Mouse (Mus musculus) megakaryocyte progenitor cell, adult 5-6 weeks (primary cell): Measurements from ENCODE around the gene Plk1. TPM values are rescaled to one million over a fixed set of nuclear protein-coding genes. Genes with fewer than 3 reads are reported as not detected.
A peak's percentile ranks its signal among the peaks of the same experiment; 100 is the strongest.

Experiments used
- ATAC-seq: replicated peaks from 2 replicates; pipeline ENCODE4 v1.8.0; 2016; ENCODE audit warnings: mild to moderate bottlenecking, moderate TSS enrichment, inconsistent platforms; ENCODE audit not compliant: poor library complexity
- total RNA-seq, 2 experiments: library from RNA; stranded (forward) in 1 of 2; stranded (reverse) in 1 of 2; fragments of 157-497, 149-512 nt in 1 of 2; fragments of 200-1000 nt in 1 of 2; gene quantifications; 2 replicates each; pipeline versions ENCODE4 v1.2.3 to v1.2.4; 2015 to 2017

Plk1 gene
- total RNA-seq (2015) (47.5 and 49.1 TPM in 2 replicates), total RNA-seq (2017) (41.1 and 45.4 TPM in 2 replicates)

DNA sequence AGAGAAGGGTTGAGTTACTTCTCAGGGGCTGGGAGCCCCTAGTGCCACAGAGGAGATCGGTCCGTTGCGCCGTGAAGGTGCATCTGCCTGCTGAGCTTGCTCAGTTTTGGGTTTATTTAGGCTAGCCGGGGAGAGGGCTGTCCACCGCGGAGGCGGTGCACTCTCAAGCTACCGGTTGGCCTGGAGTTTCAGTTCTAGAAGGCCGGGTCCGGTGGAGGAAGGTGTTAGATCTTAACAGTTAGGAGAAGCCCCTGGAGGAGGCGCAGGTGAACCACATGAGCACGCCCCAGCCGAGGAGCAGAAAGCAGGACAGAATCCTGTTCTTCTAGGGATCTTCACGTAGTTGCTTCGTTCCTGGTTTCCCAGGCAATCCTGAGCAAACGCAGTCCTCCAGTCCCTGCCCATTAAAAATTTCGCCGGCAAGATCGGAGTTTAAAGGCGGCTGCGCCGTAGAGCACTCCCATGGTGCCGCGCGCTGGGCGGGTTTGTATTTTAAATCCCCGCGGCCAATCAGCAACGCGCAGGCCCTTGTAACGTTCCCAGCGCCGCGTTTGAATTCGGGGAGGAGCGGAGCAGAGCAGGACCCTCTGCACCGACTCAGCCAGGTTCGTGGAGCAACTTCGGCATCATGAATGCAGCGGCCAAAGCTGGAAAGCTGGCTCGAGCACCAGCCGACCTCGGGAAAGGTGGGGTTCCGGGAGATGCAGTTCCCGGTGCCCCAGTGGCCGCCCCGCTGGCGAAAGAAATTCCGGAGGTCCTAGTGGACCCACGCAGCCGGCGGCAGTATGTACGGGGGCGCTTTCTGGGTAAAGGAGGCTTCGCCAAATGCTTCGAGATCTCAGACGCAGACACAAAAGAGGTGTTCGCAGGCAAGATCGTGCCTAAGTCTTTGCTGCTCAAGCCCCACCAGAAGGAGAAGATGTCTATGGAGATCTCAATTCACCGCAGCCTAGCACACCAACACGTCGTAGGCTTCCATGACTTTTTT, at the start of gene Plk1:
TSS of gene Plk1 (plus strand) at position 525 of the 988 bp plus-strand sequence.
- ATAC-seq, result peak; percentile 81

DNA sequence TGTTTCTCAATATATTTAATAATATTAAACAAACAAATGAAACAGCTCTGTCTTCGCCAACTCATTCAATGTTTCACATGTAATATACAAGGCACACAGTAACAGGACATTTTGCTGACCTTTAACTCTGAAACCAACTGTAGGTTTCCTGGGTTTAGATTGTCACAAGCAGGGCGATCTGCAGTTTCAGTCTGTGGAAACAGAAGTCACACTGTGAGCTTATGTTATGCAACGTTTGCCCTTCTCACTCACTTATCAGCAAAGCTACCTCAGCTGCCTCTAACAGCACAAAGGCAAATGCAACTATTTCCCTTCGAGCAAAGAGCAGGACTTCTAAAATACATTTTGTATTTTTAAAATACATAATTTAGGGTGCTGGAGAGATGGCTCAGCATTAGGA, 35.7 kb upstream of the Plk1 start:
- ATAC-seq, result no peak

DNA sequence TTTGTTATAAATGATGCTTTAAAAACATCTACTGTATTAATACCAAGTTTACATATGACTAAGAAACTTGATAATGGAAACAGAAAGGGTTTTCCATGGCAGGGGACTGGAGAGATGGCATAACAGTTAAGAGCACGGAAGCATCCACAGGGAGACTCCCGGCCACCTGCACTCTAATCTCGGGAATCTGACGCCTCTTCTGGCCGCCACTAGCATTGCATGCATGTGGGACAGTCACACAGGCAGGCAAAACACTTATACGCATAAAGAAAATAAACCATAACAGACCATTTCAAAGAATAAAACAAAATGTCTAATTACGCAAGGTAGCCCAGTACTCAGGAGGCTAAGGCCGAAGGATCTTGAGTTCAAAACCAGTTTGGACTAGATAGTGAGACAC, 33.6 kb upstream of the Plk1 start:
- ATAC-seq, result no peak

DNA sequence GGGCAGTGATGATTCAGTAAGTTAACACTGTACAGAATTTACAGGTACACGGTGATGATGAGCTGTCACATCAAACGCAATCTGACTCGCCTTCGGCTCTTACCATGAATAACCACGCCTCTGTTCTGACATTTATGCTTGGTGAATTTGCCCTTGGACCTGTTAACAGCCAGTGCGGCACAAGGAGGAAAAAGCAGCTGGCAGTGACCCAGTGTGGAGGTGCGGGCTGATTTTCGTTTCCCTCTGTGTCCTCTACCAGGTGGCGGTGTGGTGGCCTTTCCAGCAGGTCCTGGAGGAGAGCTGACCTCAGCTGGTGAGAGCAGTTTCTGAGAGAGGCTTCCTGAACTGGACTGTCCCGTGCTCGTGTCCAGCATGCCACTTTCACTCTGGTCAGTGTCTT, 32.3 kb upstream of the Plk1 start:
- ATAC-seq, result no peak

DNA sequence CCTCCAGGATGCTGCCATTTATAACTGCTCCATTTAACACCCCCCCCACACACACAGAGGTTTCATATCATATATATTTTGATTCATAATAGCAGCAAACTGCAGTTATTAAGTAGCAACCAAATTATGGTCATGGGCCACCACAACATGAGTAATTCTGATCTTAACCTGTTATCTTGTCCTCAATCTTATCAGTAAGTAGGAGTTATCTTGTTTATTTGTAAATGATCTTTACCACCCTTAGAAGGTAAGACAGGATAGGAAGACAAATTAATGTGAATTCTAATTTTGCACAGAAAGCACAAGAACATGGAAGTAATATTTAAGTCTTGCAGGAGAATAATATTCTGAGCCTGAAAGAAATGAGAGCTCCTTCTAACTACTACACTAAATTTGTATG, 27.4 kb upstream of the Plk1 start:
- ATAC-seq, result no peak

DNA sequence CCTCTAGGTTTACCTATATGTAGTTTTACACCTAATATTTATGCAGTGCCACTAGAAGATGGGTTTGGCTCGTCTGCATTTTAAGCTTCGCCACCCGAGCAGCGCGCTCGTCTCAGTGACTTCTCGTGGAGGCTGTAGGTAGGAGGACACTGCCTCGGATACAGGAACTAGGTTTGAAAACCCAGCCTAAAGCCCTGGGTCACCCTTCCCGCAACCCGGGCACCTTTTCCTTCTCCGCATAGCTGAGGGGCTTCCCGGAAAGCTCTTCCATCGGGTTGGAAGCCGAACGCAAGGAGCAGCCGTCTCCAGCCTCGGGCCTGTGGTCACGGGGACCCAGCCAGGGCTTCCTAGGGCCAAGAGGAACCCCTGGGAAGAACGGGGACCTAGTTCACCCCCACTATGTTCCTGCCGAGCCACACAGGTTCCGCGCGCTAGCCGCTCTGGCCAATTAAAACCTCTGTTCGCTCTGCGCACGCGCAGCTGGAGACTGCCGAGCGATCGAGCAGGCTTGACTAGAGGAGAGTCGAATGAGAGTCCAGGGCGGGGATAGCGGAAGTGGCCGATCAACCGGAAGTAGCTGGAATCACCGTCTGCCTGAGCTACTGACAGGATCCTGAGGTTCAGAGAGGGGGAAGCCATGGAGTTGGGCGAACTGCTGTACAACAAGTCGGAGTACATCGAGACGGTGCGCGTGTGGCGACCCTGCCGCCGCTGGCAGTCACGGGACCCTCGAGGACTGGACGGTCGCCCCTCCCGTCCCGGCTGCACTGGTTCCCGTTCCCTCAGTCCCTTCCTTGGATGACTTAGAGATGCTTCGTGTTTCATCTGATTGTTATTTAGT, 26.5 kb upstream of the Plk1 start, which contains the start of the genes Palb2 and Dctn5:
TSS of gene Palb2 (minus strand) at position 489 of the 841 bp plus-strand sequence.
TSS of gene Dctn5 (plus strand) at position 545 of the 841 bp plus-strand sequence.
- peak; percentile 91 for ATAC-seq

DNA sequence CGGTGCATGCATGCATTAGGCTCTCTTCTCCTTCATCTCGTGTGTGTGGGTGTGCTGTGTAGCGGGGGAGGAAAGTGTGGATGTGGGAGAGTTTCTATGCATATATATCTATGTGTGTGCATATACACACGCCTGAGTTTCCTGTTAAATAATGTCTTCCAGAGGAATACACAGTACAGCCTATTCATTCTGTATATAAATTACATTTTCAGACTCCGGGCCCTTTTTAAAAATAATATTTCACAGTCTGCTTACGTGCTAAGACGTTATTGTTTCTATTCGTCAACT, 26.0 kb upstream of the Plk1 start:
- ATAC-seq, result no peak; the same call in 1 of the 2 replicates

DNA sequence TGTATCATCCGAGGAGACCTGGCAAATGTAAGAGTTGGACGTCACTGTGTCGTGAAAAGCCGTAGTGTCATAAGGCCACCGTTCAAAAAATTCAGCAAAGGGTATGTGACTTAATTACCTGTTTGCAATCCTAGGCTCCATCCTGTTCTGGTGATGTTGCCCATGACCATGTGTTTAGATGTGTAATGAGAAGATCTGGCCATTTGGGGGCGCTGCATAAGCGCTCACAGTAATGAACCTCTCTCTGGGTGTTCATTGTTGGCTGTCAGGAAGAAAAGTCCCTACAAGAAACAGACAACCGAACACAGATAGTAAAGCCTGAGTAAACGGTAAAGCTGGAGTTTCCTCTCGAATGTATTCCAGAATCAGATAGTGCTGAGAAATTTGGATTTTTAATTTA, 24.2 kb upstream of the Plk1 start:
- peak; percentile 38 for ATAC-seq

DNA sequence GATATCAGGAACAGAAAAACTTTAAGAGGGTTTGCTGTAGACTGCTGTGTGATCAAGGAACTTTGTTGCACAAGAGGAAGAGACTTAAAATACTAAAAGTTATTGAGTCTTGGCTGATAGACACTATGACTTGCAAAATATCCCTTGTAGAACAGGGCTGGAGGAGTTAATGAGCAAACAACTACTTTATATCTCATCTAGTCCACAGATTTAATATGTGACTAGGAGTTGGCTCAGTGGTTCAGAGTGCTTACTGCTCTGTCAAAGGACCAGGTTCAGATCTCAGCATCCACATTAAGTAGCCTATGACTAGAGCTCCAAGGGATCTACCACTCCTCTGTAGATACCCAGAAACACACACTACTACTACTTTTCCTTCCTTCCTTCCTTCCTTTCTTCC, 22.2 kb upstream of the Plk1 start:
- ATAC-seq, result no peak

DNA sequence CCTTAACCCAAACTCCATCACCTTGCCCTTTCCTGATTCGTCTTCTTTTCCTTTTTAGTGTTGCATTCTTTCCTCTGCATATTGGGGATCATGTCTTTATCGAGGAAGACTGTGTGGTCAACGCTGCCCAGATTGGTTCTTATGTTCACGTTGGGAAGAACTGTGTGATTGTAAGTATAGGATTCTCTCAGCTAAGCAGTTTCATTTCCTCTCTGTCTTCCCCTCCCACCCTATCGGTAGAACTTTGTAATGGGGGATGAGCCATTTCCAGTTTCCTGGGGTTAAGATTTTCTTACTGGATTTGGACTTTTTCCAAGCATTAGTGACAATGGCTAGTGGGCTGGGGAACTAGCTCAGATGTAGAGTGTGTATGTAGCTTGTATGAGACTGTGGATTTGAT, 21.0 kb upstream of the Plk1 start:
- peak; percentile 54; the same call in 1 of the 2 replicates for ATAC-seq

DNA sequence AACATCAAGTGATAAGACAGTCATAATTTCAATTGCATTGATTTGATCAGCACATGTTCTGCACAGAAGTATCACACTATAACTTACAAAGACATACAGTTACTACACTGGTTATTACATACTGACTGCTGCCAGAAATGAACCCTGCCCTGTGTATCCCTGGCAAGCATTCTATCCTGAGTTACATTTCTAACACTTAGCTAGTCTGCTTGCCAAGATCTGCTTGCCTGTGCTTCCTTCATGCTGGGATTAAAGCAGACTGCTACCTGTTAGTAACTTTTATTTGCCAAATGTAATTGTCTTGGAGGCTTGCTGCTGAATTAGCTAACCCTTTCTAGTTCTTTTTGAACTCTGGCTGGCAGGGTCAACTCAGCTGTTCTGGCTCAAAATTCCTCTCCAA, 18.2 kb upstream of the Plk1 start:
- ATAC-seq, result no peak

DNA sequence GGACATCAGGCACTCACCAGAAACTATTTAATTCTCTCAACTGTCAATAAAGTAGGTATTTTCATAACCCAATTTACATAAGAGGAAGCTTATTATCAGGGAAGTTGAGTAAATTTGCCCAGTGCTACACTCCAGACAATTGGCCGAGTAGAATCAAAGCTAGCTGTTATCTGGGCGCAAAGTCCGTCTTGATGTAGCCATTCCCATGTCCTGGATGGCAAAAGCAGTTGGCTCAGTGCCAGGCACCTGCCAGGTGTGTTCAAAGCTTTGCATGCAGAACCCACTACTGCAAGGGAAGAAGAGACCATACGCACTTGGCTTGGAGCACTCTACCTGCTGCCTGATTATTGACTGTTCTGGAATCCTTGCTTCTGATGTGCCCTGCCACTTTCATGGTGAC, 6.8 kb upstream of the Plk1 start:
- ATAC-seq, result no peak

DNA sequence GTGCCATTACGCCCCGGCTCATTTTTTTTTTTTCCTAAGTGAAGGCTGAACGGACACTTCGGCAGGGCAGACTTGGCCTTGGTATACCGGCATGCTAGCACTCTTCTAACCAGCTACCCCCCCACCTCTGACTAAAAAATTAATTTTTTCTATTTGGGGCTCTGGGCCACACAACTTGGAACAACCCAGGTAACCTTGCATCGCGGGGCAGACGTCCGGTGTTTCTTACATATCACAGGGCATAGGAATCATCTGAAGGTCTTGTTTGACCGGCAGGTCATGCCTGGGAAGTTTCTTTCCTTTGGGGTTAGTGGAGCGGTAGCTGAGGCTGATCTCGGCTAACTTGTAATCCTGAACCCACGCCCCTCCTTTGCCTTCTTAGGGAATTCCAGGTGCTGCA, 751 bp upstream of the Plk1 start:
- no peak; the same call in 1 of the 2 replicates for ATAC-seq

DNA sequence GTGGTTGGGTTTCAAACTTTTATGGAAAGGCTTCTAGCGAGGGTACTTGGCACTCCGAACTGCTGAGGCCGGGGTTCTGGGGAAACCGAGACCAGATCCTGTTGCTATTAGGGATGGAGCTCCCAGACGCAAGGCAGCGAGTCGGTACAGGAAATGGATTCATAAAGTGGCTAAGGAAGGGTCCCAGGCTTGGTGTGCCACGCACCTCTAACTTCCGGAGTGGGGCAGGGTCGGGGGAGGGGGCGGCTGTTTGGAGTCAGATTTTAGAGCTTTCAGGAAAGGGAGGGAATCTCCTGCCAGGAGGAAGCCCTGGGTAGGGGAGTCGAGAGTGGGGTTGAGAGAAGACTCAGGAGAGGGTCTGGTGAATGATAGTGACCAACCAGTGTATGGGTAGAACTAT, 798 bp downstream of the Plk1 start:
- no peak for ATAC-seq

DNA sequence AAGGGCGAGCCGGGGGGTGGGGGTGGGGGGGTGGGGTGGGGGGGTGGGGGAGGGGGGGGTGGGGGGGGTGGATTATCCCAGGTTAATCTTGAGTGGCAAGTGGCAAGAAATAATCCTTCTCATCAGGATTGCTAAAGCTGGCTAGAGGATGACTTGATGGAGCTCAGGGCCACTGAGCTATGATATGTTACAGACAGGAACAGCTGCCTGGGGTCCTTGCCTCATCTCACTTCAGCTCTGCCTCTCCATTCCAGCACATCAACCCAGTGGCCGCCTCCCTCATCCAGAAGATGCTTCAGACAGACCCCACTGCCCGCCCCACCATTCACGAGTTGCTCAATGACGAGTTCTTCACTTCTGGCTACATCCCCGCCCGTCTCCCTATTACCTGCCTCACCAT, 4.5 kb downstream of the Plk1 start:
- no peak for ATAC-seq

DNA sequence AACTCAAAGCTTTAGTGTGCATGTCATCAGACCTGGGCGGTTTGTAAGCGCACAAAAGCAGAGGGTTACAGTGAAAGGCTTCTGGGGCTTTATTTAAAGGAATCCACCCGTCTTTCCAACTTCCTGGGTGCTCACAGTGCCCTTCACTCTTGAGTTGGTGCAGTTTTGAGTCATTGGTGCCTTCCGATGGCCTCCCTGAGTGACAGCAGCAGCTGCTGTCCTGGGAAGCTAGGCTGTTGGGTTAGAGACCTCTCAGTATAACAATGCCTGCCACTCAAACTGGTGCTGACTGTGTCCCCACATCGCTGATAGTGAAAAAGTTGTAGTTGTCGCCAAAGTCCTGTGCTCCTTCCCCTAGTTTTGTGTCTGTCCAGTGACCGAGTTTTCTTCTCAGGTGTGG, 8.0 kb downstream of the Plk1 start:
- no peak for ATAC-seq

DNA sequence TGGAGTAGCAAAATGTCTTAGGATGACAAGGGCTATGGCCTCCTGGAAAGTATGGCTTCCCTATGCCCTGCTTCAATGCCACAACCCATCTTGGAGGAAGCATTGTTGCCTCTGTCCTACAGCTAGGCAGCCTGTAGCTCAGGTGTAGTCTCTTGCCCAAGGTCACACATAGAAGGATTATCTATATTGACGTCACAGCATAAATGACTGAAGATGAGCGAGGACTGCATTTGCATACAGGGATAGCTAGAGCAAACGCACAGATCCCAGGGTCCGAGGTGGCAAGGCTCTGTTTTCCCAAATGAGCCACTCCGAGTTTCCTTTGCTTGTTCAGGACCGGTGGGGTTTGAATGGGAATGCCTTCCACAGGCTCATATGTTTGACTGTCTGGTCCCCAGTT, 11.5 kb downstream of the Plk1 start:
- ATAC-seq, result no peak

DNA sequence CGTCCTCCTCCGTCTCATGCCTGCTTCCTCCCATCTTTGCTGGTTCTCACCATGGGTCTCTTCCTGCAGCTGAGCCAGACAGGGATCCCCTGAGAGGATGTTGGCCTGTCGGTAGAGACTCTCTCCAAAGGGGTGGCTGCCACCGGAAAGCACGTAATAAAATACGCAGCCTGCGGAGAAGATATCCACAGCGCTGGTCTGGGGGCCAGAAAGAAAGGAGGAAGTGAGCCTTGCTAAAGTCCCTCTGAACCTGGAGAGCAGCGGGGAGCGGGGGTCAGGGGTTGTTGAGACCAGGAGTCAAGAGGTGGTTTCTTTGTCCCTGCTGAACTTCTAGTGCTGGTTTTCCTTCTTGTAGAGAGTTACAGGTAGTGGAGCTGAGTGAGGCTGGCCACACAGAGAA, 12.4 kb downstream of the Plk1 start:
- ATAC-seq, result peak; percentile 58

DNA sequence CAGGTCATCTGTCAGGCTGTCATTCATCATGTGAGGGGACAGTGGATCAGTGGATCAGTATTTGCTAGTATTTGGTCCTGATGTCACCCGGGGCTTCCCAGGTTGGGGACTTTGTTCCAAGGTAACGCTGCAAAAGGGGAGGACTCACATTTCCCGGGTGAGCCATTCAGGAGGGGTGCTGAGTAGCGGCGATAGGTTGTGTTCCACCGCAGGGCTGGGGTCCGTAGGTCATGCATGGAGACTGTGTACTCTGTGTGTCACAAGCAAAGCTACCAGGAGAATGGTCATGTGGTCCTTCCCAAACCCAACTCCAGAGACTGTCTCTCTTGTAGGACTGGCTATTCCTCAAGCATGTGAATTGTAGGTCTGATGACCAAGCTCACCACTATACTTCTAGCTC, 21.5 kb downstream of the Plk1 start:
- no peak for ATAC-seq

DNA sequence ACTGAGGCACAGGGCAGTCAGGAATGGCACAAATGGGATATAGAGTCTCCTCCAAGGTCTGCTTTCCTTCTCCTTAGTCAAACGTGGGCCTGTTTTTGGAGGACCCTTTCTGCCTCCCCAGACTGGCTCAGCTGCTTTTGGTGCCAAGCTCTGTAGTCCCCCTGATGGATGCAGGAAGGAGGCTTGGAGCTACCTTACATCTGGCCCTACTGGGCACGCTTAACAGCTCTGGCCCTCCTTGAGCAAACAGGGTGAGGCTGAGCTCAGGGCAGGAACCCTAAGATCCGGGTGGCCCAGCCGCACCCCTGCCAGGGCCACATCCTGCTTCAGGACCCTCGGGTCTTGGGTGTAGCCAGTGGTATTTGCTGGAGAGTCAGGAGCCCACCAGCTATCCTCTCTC, 25.3 kb downstream of the Plk1 start:
- no peak for ATAC-seq

DNA sequence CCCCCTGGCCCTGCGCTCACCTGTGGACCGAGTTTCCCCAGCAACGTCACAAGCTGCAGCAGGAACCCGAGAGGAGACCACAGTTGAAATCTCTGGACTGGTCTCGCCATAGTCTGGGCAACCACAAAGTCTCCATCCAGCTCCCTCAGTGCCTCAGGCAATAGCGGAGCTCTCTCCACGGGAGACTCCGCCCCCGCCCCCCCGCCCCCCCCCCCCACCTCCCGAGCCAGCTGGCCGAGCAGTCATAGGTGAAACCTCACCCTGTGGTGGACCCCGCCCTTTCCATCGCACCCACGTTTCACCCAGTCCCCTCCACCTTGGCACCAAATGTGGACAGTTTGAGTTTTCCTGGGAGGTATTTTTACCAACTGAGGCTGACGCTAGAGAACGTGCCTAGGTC, 26.8 kb downstream of the Plk1 start, which contains the start of gene Ern2:
TSS of gene Ern2 (minus strand) at position 165 of the 400 bp plus-strand sequence.
- ATAC-seq, result no peak

DNA sequence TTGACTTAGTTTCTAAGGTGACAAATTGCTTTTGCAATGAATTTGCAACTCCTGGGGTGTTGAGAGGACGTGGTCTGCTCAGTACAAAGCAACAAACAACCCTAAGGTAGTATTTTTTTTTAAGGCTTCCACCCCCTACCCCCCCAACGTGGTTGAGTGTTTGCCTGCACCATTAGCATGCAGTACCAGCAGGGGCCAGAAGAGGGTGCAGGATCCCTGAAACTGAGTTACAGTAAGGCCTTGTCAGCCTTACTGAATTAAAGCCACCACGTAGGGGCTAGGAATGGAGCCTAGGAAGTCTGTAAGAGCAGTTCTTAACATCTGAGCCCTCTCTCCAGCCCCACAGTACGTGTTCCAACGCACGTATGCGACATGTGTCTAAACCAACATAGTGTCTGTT, 30.2 kb downstream of the Plk1 start:
- peak; percentile 97 for ATAC-seq
